Mouse (Mus musculus) thymus, adult 2 months (tissue): ENCODE data around the gene Prr14.

Experiments used
- CTCF ChIP-seq: fragments of 200-500 bp; IDR thresholded peaks from 2 replicates; pipeline ENCODE4 v1.5.1; 2012; ENCODE audit warnings: mild to moderate bottlenecking, control low read depth, low read length, moderate library complexity, borderline replicate concordance; ENCODE audit not compliant: control insufficient read depth, poor library complexity, insufficient read depth; ENCODE audit errors: extremely low read depth
- POLR2A ChIP-seq: fragments of 200-500 bp; IDR thresholded peaks from 2 replicates; pipeline ENCODE4 v1.6.1; 2012; ENCODE audit warnings: mild to moderate bottlenecking, low read length, control low read depth, moderate library complexity; ENCODE audit not compliant: control insufficient read depth, poor library complexity, insufficient read depth; ENCODE audit errors: extremely low read depth

- TF ChIP-seq CTCF (no peak), POLR2A (no peak)
Measured at GRCm38 (mm10) chr7:127480321-127480720, 20.9 kb downstream of the Prr14 start.
